Mouse (Mus musculus) mouse trophoblast stem cell (cell line): Measurements from ENCODE around the gene Dgki.
"Not testable (repeated sequence)": the region's sequence is repeated elsewhere in the genome, so short reads cannot be mapped to it uniquely, and the experiment has no call there.

Source experiments
- in situ Hi-C, 2 experiments: fragments of 300-500 bp; cut with MseI, MboI; formaldehyde crosslinking; loops; 2 replicates in 1 of 2; 3 replicates in 1 of 2; pipeline ENCODE4 v1.15.1; 2025

The Dgki gene

DNA sequence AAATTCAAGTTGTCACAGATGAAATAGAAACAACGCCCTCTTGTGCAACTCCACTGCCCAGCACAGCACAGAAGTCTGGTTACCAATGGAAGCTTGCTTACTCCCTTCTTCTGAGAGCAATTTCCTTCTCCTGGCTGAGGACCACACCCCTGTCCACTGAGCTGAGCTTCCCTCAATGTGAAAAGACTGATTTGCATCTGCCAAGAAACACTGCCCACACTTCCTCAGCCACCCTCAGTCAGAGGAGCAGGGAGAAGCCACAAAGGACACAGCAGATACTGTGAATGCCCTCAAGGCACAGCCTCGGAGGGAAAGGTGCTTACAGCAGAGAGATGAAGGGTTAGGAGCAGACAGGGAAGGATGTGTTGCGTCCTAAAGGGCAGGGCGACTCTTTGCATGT, 149.9 kb downstream of the Dgki start:
- in situ Hi-C loops = no loop called here

DNA sequence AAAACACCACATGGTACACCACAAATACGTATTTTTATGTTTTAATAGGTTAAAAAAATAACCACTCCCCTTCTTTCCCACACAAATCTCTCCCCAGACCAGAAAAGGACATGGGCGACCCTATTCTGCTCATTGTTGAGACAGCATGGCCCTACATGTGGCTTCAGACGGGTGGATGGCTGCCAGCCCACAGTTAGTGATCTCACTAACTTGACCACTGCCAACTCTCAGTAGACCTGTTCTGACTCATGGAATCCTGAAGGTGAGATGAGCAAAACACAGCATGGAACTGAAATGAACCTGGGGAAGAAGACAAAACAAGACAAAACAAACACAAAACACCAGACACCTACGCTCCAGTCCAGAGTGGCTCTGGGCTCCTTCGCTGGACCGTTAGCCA, 150.8 kb downstream of the Dgki start:
- in situ Hi-C loops = no loop called here

DNA sequence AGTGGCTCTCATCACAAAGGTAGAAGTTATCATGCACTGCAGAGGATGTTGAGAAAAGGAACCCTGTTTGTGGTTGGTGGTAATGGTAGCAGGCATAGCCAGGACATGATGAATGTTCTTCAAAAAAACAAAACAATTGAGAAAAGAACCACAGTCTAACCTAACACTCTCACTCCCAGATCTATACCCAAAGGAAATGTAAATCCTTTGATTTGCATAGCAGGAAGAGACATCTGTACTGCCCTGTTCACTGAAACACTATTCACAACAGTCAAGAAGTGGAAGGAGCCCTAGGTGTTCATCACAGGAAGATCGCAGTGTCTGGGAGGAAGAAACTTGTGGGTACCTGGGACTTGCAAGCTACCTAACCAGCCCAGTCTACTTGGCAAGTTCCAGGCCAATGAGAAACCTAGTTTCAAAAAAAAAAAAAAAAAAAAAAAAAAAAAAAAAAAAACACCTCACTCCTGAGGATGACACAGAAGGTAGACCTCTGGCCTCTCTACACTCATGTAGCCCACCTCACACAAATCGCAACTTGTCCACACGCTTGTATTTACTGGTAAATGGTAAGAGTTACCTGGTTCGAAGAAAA, 152.5 kb downstream of the Dgki start:
- in situ Hi-C loops = no loop called here

DNA sequence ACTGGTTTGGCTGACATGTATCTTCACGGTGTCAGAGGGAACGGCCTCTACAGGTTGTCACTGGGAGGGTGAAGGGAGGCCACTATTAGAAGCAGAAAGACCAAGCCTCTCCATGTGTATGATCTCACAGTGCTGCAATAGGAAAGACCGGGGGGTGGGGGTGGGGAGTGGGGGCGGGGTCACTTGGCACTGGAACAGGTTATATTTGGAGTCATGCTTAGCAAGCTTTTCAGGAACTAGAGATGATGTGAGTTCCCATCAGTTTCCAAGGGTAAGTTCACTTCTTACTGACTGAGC, 156.2 kb downstream of the Dgki start:
- in situ Hi-C loops = no loop called here

- in situ Hi-C loops = no loop called here
Observed at GRCm38 (mm10) chr6:37142991-37143866, 156.8 kb downstream of the Dgki start.

DNA sequence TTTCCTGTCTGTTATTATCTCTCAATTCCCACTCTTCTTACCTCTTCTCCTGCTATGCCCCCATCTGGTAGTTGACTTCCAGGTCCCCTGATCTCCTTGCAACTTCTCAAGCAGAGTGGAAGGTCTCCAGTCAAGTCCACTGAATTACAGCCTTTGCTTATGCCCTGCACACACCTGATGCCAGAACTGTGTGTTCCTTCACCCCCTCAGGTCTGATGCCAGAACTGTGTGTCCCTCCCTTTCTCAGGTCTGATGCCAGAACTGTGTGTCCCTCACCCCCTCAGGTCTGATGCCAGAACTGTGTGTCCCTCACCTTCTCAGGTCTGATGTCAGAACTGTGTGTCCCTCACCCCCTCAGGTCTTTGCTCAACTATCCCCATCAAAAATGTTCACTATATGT, 161.2 kb downstream of the Dgki start:
- in situ Hi-C loops = no loop called here

GRCm38 (mm10) chr6:37131257-37131656, 168.7 kb downstream of the Dgki start:
- in situ Hi-C loops = no loop called here

DNA sequence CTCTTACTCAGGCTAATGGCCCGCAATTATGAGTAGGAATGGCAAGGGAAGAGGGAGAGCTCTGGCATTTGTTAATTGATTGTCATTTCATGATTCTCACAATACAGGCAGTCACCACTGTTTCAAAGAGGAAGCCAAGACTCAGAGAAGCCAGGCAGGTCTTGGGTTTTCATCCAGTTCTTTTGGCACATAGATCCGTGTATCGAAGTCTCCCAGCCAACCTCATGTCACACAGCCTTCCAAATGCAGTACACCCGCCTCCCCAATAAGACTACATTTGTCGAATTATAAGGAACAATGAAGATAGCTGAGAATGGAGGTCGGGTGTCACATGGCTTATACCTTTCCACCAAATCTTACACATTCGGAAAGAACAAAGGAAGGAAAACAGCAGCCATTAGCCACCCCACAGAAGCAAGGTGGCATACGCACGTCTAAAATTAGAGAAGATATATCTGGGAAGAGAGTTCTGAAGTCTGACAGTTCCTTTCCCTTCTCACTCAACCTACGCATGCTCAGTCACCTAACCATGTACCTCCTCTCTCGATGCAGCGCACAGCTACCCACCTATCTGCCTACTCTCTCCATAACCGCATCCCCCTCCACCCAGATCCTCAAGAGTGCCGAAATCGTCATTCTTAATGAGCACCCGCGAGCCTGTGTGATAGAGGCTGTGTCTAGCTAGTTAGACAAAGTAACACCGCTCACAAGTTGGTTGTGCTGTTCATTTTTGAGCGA, 179.4 kb downstream of the Dgki start:
- in situ Hi-C loops = no loop called here

GRCm38 (mm10) chr6:37119205-37119604, 180.8 kb downstream of the Dgki start:
- in situ Hi-C loops = no loop called here

- in situ Hi-C loops = no loop called here
Observed at GRCm38 (mm10) chr6:37113048-37113447, 186.9 kb downstream of the Dgki start.

GRCm38 (mm10) chr6:37106236-37106635, 193.7 kb downstream of the Dgki start:
- in situ Hi-C loops = not testable (repeated sequence)

DNA sequence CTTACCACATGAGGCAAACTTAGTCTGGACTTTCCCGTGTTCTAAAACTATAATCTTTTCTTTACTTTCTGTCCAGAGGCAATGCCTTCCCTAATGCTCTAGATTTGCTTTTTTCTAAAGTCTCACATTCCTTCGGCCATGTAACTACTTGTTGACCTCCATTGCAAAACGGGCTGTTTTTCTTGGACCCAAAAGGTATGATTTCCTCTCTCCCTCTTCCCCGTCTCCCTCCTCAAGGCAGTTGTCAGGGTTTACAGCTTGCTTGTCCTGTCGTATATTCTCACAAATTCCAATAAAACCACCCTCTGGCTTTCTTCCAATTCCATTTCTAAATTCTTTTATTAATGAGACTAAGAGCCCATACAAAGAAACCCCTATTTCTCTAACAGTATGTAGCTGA, 199.6 kb downstream of the Dgki start:
- in situ Hi-C loops = no loop called here

DNA sequence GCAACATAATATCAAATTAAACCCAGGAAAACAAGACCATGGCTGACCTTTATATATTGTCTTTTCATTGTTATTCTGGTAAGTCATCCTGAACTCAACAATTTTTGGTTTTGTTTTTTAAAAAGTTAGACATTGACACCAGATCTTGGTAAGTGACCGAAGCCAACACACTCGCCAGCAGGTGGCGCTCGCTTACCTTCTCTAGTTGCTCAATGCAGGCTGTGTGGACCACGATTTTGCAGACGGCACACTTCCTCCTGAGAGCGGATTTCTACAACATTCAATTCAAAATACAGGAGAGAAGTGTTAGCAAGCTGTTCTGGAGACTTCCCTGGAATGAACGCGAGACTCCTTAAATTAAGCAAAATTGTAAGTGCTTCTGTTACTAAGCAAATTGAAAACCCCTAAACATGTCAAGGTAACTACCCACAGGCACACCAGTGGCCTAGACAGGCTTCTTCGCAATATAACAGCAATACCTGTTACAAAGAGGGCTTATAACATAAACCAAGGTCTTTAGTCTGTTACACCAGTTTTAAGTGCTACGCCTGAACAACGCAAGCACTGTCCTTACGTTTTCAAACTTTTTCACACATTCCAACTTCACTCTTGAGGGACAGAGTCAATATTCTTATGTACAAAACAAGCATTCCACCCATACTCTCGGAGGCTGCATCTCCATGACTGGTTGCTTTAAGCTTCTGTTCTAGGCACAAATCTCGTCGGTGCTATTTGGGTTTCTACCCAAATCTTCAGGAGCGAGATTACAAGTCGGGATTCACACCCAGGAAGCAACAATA, 202.4 kb downstream of the Dgki start:
- in situ Hi-C loops = loop anchor here (5.0 to 10.0 kb wide), 4 partner anchors 255 to 357 kb away; partner anchors contain the start of gene Creb3l2 (in 1 of the 2)

GRCm38 (mm10) chr6:37096840-37097305, 203.1 kb downstream of the Dgki start:
- in situ Hi-C loops = loop anchor here (5.0 to 10.0 kb wide), 4 partner anchors 255 to 358 kb away; partner anchors contain the start of gene Creb3l2 (in 1 of the 2)

- in situ Hi-C loops = loop anchor here (10.0 kb wide), 3 partner anchors 265 to 365 kb away; partner anchors contain the start of gene Creb3l2 (in 1 of the 2)
Observed at GRCm38 (mm10) chr6:37089148-37090111, 210.6 kb downstream of the Dgki start.

DNA sequence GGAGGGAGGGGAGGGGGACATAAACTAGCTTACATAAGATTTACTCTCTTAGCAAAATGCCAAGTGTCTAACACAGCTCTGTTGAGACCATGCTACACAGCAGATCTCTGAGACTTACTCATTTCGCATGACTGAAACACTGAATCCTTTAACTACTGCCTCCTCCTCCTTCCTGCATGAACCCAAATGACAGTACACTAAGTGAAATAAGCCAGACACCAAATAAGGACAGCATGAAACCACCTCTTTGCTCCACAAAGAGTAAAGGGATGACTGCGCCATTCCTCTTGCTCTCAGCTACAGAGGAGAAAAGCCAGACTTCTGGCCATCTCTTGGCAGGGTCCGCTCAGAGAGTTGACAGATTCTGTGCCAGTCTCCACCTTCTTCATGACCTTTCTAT, 217.0 kb downstream of the Dgki start:
- in situ Hi-C loops = no loop called here

DNA sequence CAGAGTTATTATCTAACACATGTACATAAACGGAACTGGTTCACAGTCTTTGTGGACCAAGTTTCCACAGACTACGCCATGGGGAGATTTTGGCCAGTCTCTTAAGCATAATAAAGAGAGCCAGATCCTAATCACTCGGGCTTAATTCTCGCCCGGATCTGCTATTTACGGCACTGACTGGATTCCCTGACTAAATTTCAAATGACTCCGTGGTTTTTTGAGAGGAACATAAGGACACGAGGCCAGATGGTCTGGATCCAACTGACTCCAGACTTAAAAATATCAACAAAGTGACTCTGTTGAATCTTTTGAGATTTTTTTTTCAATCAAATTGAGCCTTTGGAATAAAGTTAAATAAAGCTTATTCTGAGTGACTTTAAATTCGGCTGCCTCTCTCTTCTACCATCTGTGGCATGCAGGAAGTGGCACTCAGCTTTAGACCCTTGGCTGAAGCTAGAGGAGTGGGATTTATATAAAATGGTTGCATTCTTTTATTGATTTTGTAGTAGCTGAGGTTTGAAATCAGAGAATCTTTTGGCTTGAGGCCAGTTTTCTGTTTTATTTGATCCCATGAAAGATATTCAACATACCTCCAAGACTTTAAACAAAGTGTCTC, 227.5 kb downstream of the Dgki start:
- in situ Hi-C loops = loop anchor here in 1 of 2 experiments (25.0 kb wide), 1 partner anchor 265 kb away; no protein-coding TSS in a partner anchor

GRCm38 (mm10) chr6:37069836-37070600, 230.0 kb downstream of the Dgki start:
- in situ Hi-C loops = loop anchor here in 1 of 2 experiments (25.0 kb wide), 1 partner anchor 267 kb away; no protein-coding TSS in a partner anchor

- in situ Hi-C loops = loop anchor here in 1 of 2 experiments (25.0 kb wide), 1 partner anchor 269 kb away; no protein-coding TSS in a partner anchor
Observed at GRCm38 (mm10) chr6:37068737-37069136, 231.2 kb downstream of the Dgki start.
